Mouse (Mus musculus) G1E (cell line): Measurements from ENCODE around the gene Commd8. TPM values are rescaled to one million over a fixed set of nuclear protein-coding genes. Genes with fewer than 3 reads are reported as not detected.

Source experiments
- ATAC-seq: 2 replicates; pipeline ENCODE4 v1.8.0; 2016; ENCODE audit warnings: mild to moderate bottlenecking; ENCODE audit not compliant: insufficient number of reproducible peaks, poor library complexity, low FRiP score, severe bottlenecking; ENCODE audit errors: extremely low read depth
- DNase-seq: peaks from one replicate; pipeline ENCODE4 v3.0.0; 2012; ENCODE audit warnings: low spot score
- H3K27me3 ChIP-seq: 2 replicates; pipeline ENCODE4 v1.6.1; 2012; ENCODE audit warnings: mild to moderate bottlenecking, low read length, inconsistent platforms; ENCODE audit not compliant: insufficient read depth
- H3K36me3 ChIP-seq: replicated peaks from 2 replicates; pipeline ENCODE3; 2012; ENCODE audit warnings: mild to moderate bottlenecking, inconsistent platforms
- H3K4me1 ChIP-seq: 2 replicates; pipeline ENCODE4 v1.6.1; 2012; ENCODE audit warnings: low read depth, low read length, inconsistent platforms, mixed read lengths; ENCODE audit not compliant: insufficient read depth
- H3K4me3 ChIP-seq: 2 replicates; pipeline ENCODE4 v1.5.1; 2012; ENCODE audit warnings: low read depth, mild to moderate bottlenecking, inconsistent platforms, low read length, moderate library complexity, mixed read lengths
- H3K9me3 ChIP-seq: replicated peaks from 2 replicates; pipeline ENCODE4 v1.6.1; 2012; ENCODE audit warnings: inconsistent platforms
- CTCF ChIP-seq: IDR thresholded peaks from 2 replicates; pipeline ENCODE4 v1.5.1; 2012; ENCODE audit warnings: low read depth, low read length, inconsistent platforms, mixed read lengths
- GATA1 ChIP-seq: IDR thresholded peaks from 2 replicates; pipeline ENCODE4 v1.6.1; 2012; ENCODE audit warnings: borderline replicate concordance, low read length, inconsistent platforms, mixed read lengths
- GATA2 ChIP-seq: IDR thresholded peaks from 2 replicates; pipeline ENCODE4 v1.6.1; 2012; ENCODE audit warnings: low read depth, low read length, inconsistent platforms, borderline replicate concordance
- POLR2AphosphoS5 ChIP-seq: IDR thresholded peaks from 2 replicates; pipeline ENCODE4 v1.6.1; 2012; ENCODE audit warnings: low read depth, low read length, inconsistent platforms; ENCODE audit not compliant: insufficient replicate concordance
- TAL1 ChIP-seq: conservative IDR thresholded peaks from 2 replicates; pipeline ENCODE4 v1.6.1; 2012; ENCODE audit warnings: low read depth, low read length, inconsistent platforms, mixed read lengths
- polyA plus RNA-seq: library from polyadenylated mRNA; stranded (reverse); fragments of >175 nt; gene quantifications from 2 replicates; pipeline ENCODE4 v1.2.3, GENCODE M21; 2012
- total RNA-seq, 2 experiments: library from RNA; stranded (forward) in 1 of 2; stranded (reverse) in 1 of 2; fragments of 200-1000 nt in 1 of 2; fragments of >200 nt in 1 of 2; fragmentation: Nextera tagmentation in 1 of 2; gene quantifications; 2 replicates each; pipeline ENCODE4 v1.2.3; 2014 to 2017

Gene Commd8
- total and polyA plus RNA-seq, 3 experiments, result 8.6 to 144 (median 81.8) TPM

- H3K9me3 ChIP-seq, result no peaks in the 10 kb centered on the region
- H3K36me3 ChIP-seq, result no peaks in the 10 kb centered on the region
- no peak overlapping the region for H3K4me3 ChIP-seq
- no peaks in the 10 kb centered on the region for H3K27me3 ChIP-seq
- TF ChIP-seq TAL1 (no peak), GATA2 (no peak), POLR2AphosphoS5 (no peak), CTCF (no peak), GATA1 (no peak)
- ATAC-seq (no peak), DNase-seq (no peak)
- peaks cover 8% of the 10 kb centered on the region for H3K4me1 ChIP-seq
These were observed 5.5 kb upstream of the Commd8 start for GRCm38 (mm10) chr5:72173521-72173920.

DNA sequence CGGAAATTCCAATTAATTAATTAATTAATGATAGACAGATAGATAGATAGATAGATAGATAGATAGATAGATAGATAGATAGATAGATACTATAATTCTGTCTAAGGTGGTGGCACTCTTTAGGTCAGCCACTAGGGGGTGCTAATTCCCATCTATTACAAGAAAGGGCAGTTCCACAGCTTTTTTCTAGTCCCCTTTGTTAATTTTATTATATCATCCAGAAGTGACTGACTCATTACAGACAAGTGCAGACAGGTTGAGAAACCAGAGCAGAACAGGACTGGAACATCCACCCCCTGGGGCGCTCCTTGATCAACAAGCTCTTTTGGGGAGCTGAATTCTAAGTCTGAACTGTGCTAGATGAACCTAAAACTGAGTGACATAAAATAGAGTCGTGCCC is 4.7 kb upstream of the Commd8 start:
- H3K4me3 ChIP-seq, result no peak overlapping the region
- peak; percentile 32 for DNase-seq
- TF ChIP-seq CTCF (peak; percentile 49), POLR2AphosphoS5 (no peak), GATA2 (no peak), GATA1 (no peak), TAL1 (no peak)
- H3K27me3 ChIP-seq, result no peaks in the 10 kb centered on the region
- H3K4me1 ChIP-seq, result peaks cover 8% of the 10 kb centered on the region
- H3K36me3 ChIP-seq, result no peaks in the 10 kb centered on the region
- peak; percentile 42; the same call in 1 of the 2 replicates for ATAC-seq
- H3K9me3 ChIP-seq, result no peaks in the 10 kb centered on the region

DNA sequence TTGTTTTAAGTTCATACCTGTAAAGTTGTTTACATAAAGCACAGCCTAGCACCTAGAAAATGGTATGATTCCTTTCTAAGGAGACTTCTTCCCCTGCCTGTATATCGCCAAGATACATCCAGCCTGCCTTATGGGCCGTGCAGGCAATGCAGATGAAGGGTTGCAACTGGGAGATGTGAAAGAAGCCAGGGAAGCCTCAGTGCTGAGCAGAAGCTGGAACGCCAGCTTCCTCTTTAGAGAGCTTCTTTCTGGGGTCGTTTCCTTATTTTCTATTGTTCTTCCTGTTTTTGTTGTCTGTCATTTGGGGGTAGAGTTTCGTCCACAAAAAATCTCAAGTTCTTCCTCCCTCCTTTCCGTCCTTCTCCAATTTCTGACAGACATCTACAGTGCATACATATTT is 2.1 kb upstream of the Commd8 start:
- H3K4me1 ChIP-seq, result peaks cover 26% of the 10 kb centered on the region
- no peak overlapping the region for H3K4me3 ChIP-seq
- DNase-seq (no peak), ATAC-seq (no peak)
- peaks cover 13% of the 10 kb centered on the region for H3K36me3 ChIP-seq
- no peaks in the 10 kb centered on the region for H3K27me3 ChIP-seq
- H3K9me3 ChIP-seq, result no peaks in the 10 kb centered on the region
- TF ChIP-seq POLR2AphosphoS5, result no peak
- no peak for TF ChIP-seq TAL1
- TF ChIP-seq GATA1, result no peak
- no peak for TF ChIP-seq GATA2
- no peak for TF ChIP-seq CTCF

- no peaks in the 10 kb centered on the region for H3K27me3 ChIP-seq
- ATAC-seq (0 out of 2 replicates have a peak, but pooled peaks have one; percentile 4), DNase-seq (no peak)
- H3K9me3 ChIP-seq, result no peaks in the 10 kb centered on the region
- peak overlapping the region; percentile 80; the same call in 1 of the 2 replicates for H3K4me3 ChIP-seq
- H3K36me3 ChIP-seq, result peaks cover 24% of the 10 kb centered on the region
- TF ChIP-seq CTCF (no peak), TAL1 (no peak), GATA2 (no peak), POLR2AphosphoS5 (no peak), GATA1 (no peak)
- H3K4me1 ChIP-seq, result peaks cover 28% of the 10 kb centered on the region
These were observed 264 bp upstream of the Commd8 start for GRCm38 (mm10) chr5:72168285-72168621.

DNA sequence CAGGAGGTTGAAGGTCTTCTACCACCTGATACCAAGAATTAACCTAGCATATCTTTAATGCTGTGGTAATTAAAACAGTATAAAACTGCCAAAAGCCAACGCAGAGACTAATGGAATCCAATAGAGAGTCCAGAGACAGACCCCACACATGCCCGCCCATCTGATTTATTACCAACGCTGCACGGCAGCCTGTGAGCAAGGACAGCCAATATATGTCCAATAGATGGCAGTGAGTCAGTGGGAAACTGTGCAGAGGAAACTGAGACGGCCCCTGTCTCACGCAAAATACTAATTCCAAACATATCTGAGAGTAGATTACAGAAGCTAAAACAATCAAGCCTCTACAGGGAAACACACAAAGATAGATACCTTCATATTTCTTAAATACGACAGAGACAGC is 3.6 kb downstream of the Commd8 start:
- Histone ChIP-seq H3K4me3 (no peak overlapping the region), H3K36me3 (peaks cover 61% of the 10 kb centered on the region), H3K4me1 (peaks cover 24% of the 10 kb centered on the region), H3K27me3 (no peaks in the 10 kb centered on the region), H3K9me3 (no peaks in the 10 kb centered on the region)
- ATAC-seq (no peak), DNase-seq (no peak)
- TF ChIP-seq GATA1 (no peak), CTCF (no peak), TAL1 (no peak), POLR2AphosphoS5 (no peak), GATA2 (no peak)

- Histone ChIP-seq H3K4me1 (peaks cover 24% of the 10 kb centered on the region), H3K36me3 (peaks cover 73% of the 10 kb centered on the region), H3K4me3 (no peak overlapping the region), H3K9me3 (no peaks in the 10 kb centered on the region), H3K27me3 (no peaks in the 10 kb centered on the region)
- DNase-seq, result no peak
- ATAC-seq, result no peak
- TF ChIP-seq GATA1 (no peak), TAL1 (no peak), CTCF (no peak), POLR2AphosphoS5 (no peak), GATA2 (no peak)
These were observed 5.1 kb downstream of the Commd8 start for GRCm38 (mm10) chr5:72162855-72163254.

DNA sequence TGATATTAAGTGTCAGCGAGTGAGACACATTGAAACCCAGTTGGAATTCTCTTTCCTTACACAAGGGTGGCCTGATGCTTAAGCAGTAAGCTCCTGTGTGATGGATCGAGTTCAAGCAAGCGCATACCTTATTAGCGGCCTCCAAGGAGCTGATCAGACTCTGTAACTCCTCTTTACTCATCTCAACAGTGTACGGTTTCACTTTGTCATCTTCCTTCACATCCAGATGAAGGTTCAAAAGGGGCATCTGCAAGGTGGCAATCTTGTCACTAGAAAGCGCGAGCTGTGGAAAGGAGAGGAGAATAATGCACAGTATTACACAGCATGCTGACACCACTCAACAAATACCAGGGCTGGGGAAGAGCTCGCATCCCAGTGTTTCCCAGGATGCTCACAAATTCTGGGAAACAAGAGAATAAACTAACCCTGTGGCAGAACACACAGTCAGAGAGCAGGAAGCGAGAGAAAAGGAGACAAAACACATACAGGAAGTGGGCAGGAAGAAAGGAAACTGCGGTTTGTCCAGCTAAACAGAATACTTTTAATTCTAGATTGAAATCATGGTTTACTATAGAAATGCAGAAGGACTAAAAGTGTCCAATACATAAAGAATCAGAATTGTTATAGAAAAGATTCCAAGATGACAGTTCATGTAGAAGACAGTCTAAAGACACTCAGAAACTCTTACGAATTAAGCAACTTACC is 7.1 kb downstream of the Commd8 start:
- peaks cover 86% of the 10 kb centered on the region for H3K36me3 ChIP-seq
- H3K4me1 ChIP-seq, result peaks cover 8% of the 10 kb centered on the region
- ATAC-seq (no peak), DNase-seq (no peak)
- no peaks in the 10 kb centered on the region for H3K27me3 ChIP-seq
- H3K9me3 ChIP-seq, result no peaks in the 10 kb centered on the region
- no peak overlapping the region for H3K4me3 ChIP-seq
- TF ChIP-seq POLR2AphosphoS5 (no peak), CTCF (no peak), GATA1 (no peak)
